Mouse (Mus musculus) forebrain, embryonic 16.5 days (tissue): ENCODE measurements at regions not wholly inside any gene's neighbourhood (a gene's known extent, or its start where the extent isn't known, plus 50 kb on each side); places are given as distances from the start of the nearest gene placed in this dataset.

Experiments
- ATAC-seq: fragments of 200-750 bp; cut with Nextera tagmentation; 2 replicates; pipeline ENCODE4 v1.8.0; 2017; ENCODE audit warnings: mild to moderate bottlenecking, moderate library complexity
- H3K27ac ChIP-seq: fragments of 300-500 bp; sonication (generic); 2 replicates; pipeline ENCODE4 v1.5.1; 2014; ENCODE audit warnings: low read length, control low read depth
- H3K27me3 ChIP-seq: fragments of 300-500 bp; sonication (generic); replicated peaks from 2 replicates; pipeline ENCODE4 v1.6.1; 2014; ENCODE audit warnings: low read length; ENCODE audit not compliant: control insufficient read depth, insufficient read depth
- H3K36me3 ChIP-seq: fragments of 300-500 bp; sonication (generic); 2 replicates; pipeline ENCODE4 v1.6.1; 2014; ENCODE audit not compliant: control insufficient read depth, insufficient read depth
- H3K4me1 ChIP-seq: fragments of 300-500 bp; sonication (generic); replicated peaks from 2 replicates; pipeline ENCODE4 v1.6.1; 2014; ENCODE audit warnings: low read length; ENCODE audit not compliant: control insufficient read depth, insufficient read depth
- H3K4me2 ChIP-seq: fragments of 300-500 bp; sonication (generic); 2 replicates; pipeline ENCODE4 v1.6.1; 2014; ENCODE audit warnings: mild to moderate bottlenecking, low read length, control low read depth
- H3K4me3 ChIP-seq: fragments of 300-500 bp; sonication (generic); replicated peaks from 2 replicates; pipeline ENCODE4 v1.5.1; 2014; ENCODE audit warnings: mild to moderate bottlenecking, low read length, control low read depth
- H3K9ac ChIP-seq: fragments of 300-500 bp; sonication (generic); replicated peaks from 2 replicates; pipeline ENCODE4 v1.6.1; 2014; ENCODE audit warnings: low read depth, low read length, control low read depth
- H3K9me3 ChIP-seq: fragments of 300-500 bp; sonication (generic); 2 replicates; pipeline ENCODE4 v1.6.1; 2016; ENCODE audit warnings: low read length; ENCODE audit not compliant: control insufficient read depth
- WGBS: fragments of 180-500 bp; shearing (Covaris S2); extraction: QIAGEN DNeasy Blood & Tissue Kit; methylation state at CpG from one replicate; pipeline ENCODE4 v1.1.7; 2014; 5-methylcytosine and 5-hydroxymethylcytosine counted together

- no peak overlapping the region for H3K9ac ChIP-seq
- no peaks in the 10 kb centered on the region for H3K4me1 ChIP-seq
- WGBS: 96% methylated on average over 4 of the region's 4 CpGs
- no peaks in the 10 kb centered on the region for H3K27me3 ChIP-seq
- no peaks in the 10 kb centered on the region for H3K36me3 ChIP-seq
- H3K4me2 ChIP-seq: no peak overlapping the region
- H3K4me3 ChIP-seq: no peak overlapping the region
- H3K9me3 ChIP-seq: no peaks in the 10 kb centered on the region
- no peak overlapping the region for H3K27ac ChIP-seq
- no peak for ATAC-seq
Measured at GRCm38 (mm10) chr3:147838816-147839215, 986.6 kb downstream of the Ttll7 start.

- no peak overlapping the region for H3K27ac ChIP-seq
- no peak overlapping the region for H3K4me2 ChIP-seq
- no peaks in the 10 kb centered on the region for H3K4me1 ChIP-seq
- 94% methylated on average over 2 of the region's 2 CpGs for WGBS
- H3K36me3 ChIP-seq: no peaks in the 10 kb centered on the region
- no peak for ATAC-seq
- no peak overlapping the region for H3K9ac ChIP-seq
- no peaks in the 10 kb centered on the region for H3K27me3 ChIP-seq
- no peaks in the 10 kb centered on the region for H3K9me3 ChIP-seq
- no peak overlapping the region for H3K4me3 ChIP-seq
Measured at GRCm38 (mm10) chr3:147835716-147836115, 983.5 kb downstream of the Ttll7 start.

DNA sequence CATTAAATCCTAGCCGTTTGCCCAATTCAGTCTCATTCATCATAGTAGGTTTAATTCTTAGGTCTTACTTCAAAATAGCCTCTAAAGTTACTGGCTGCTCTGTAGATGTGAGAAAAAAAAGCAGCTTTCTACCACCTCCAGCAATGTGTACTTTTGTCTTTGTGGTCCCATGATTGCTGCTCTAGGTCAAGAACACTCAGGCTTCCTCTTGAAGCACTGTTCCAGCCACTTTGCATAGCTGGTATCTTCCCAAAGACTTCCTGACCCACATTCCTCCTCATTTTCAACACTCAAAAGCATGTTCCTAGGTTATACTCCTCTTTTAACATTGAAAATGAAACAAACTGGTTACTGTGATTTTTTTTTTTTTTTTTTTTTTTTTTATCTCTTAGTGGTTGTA, 973.2 kb downstream of the Ttll7 start:
- ATAC-seq: no peak
- no peak overlapping the region for H3K9ac ChIP-seq
- no peaks in the 10 kb centered on the region for H3K9me3 ChIP-seq
- no peaks in the 10 kb centered on the region for H3K4me1 ChIP-seq
- H3K36me3 ChIP-seq: no peaks in the 10 kb centered on the region
- H3K27me3 ChIP-seq: no peaks in the 10 kb centered on the region
- WGBS: 87% methylated on average over 1 of the region's 1 CpGs
- no peak overlapping the region for H3K4me2 ChIP-seq
- no peak overlapping the region for H3K27ac ChIP-seq
- H3K4me3 ChIP-seq: no peak overlapping the region

- no peak for ATAC-seq
- no peak overlapping the region for H3K4me3 ChIP-seq
- H3K27ac ChIP-seq: no peak overlapping the region
- H3K27me3 ChIP-seq: no peaks in the 10 kb centered on the region
- H3K9me3 ChIP-seq: no peaks in the 10 kb centered on the region
- no peaks in the 10 kb centered on the region for H3K4me1 ChIP-seq
- no peak overlapping the region for H3K4me2 ChIP-seq
- no peak overlapping the region for H3K9ac ChIP-seq
- H3K36me3 ChIP-seq: no peaks in the 10 kb centered on the region
Measured at GRCm38 (mm10) chr3:147824451-147824850, 972.3 kb downstream of the Ttll7 start.

- no peaks in the 10 kb centered on the region for H3K4me1 ChIP-seq
- no peaks in the 10 kb centered on the region for H3K27me3 ChIP-seq
- no peak overlapping the region for H3K4me3 ChIP-seq
- no peak overlapping the region for H3K4me2 ChIP-seq
- H3K9ac ChIP-seq: no peak overlapping the region
- ATAC-seq: no peak
- no peak overlapping the region for H3K27ac ChIP-seq
- no peaks in the 10 kb centered on the region for H3K36me3 ChIP-seq
- H3K9me3 ChIP-seq: no peaks in the 10 kb centered on the region
Measured at GRCm38 (mm10) chr3:147814080-147814650, 962.0 kb downstream of the Ttll7 start.

GRCm38 (mm10) chr3:147802546-147802945, 950.4 kb downstream of the Ttll7 start:
- Histone ChIP-seq H3K4me1 (no peaks in the 10 kb centered on the region), H3K27me3 (no peaks in the 10 kb centered on the region), H3K4me3 (no peak overlapping the region), H3K27ac (no peak overlapping the region), H3K36me3 (no peaks in the 10 kb centered on the region), H3K9ac (no peak overlapping the region), H3K4me2 (no peak overlapping the region), H3K9me3 (no peaks in the 10 kb centered on the region)
- ATAC-seq: 0 out of 2 replicates have a peak, but pooled peaks have one; percentile 33
- WGBS: 68% methylated on average over 4 of the region's 4 CpGs

GRCm38 (mm10) chr3:147796524-147796923, 944.4 kb downstream of the Ttll7 start:
- H3K4me2 ChIP-seq: no peak overlapping the region
- H3K4me3 ChIP-seq: no peak overlapping the region
- ATAC-seq: no peak
- H3K27me3 ChIP-seq: no peaks in the 10 kb centered on the region
- no peak overlapping the region for H3K27ac ChIP-seq
- no peak overlapping the region for H3K9ac ChIP-seq
- H3K4me1 ChIP-seq: no peaks in the 10 kb centered on the region
- no peaks in the 10 kb centered on the region for H3K36me3 ChIP-seq
- WGBS: 79% methylated on average over 8 of the region's 8 CpGs
- H3K9me3 ChIP-seq: no peaks in the 10 kb centered on the region

GRCm38 (mm10) chr3:147795116-147795515, 942.9 kb downstream of the Ttll7 start:
- no peaks in the 10 kb centered on the region for H3K4me1 ChIP-seq
- no peaks in the 10 kb centered on the region for H3K27me3 ChIP-seq
- H3K9me3 ChIP-seq: no peaks in the 10 kb centered on the region
- no peak overlapping the region for H3K9ac ChIP-seq
- H3K4me2 ChIP-seq: no peak overlapping the region
- no peak overlapping the region for H3K27ac ChIP-seq
- H3K4me3 ChIP-seq: no peak overlapping the region
- no peak for ATAC-seq
- H3K36me3 ChIP-seq: no peaks in the 10 kb centered on the region

GRCm38 (mm10) chr3:147786555-147786954, 934.4 kb downstream of the Ttll7 start:
- WGBS: 55% methylated on average over 2 of the region's 2 CpGs
- no peak overlapping the region for H3K9ac ChIP-seq
- H3K4me2 ChIP-seq: no peak overlapping the region
- H3K4me3 ChIP-seq: no peak overlapping the region
- H3K9me3 ChIP-seq: no peaks in the 10 kb centered on the region
- ATAC-seq: no peak
- H3K27ac ChIP-seq: no peak overlapping the region
- no peaks in the 10 kb centered on the region for H3K36me3 ChIP-seq
- H3K4me1 ChIP-seq: no peaks in the 10 kb centered on the region
- H3K27me3 ChIP-seq: no peaks in the 10 kb centered on the region

- no peak overlapping the region for H3K4me3 ChIP-seq
- H3K9me3 ChIP-seq: no peaks in the 10 kb centered on the region
- no peak overlapping the region for H3K27ac ChIP-seq
- H3K4me2 ChIP-seq: no peak overlapping the region
- no peaks in the 10 kb centered on the region for H3K36me3 ChIP-seq
- 26% methylated on average over 1 of the region's 1 CpGs for WGBS
- H3K27me3 ChIP-seq: no peaks in the 10 kb centered on the region
- peaks cover 9% of the 10 kb centered on the region for H3K4me1 ChIP-seq
- H3K9ac ChIP-seq: no peak overlapping the region
- ATAC-seq: no peak
Measured at GRCm38 (mm10) chr3:147750842-147751191, 898.6 kb downstream of the Ttll7 start.
